Mouse (Mus musculus): ENCODE results near the gene Rhbdd1.

The Rhbdd1 gene

GRCm38 (mm10) chr1:82291930-82292712 lies 24.1 kb upstream of the Rhbdd1 start:
- no peak for DNase-seq

- DNase-seq, result peak; percentile 65
These were observed 23.5 kb upstream of the Rhbdd1 start for GRCm38 (mm10) chr1:82292771-82293170.

GRCm38 (mm10) chr1:82294102-82294501 lies 22.1 kb upstream of the Rhbdd1 start:
- peak; percentile 64 for DNase-seq

- DNase-seq, result no peak
These were observed 17.7 kb upstream of the Rhbdd1 start for GRCm38 (mm10) chr1:82298586-82298985.

GRCm38 (mm10) chr1:82304483-82304882 lies 11.8 kb upstream of the Rhbdd1 start:
- no peak for DNase-seq

GRCm38 (mm10) chr1:82316746-82317126 lies 484 bp downstream of the Rhbdd1 start:
- peak; percentile 55 for DNase-seq

- DNase-seq, result peak; percentile 25
These were observed 4.2 kb downstream of the Rhbdd1 start for GRCm38 (mm10) chr1:82320456-82320855.

- no peak for DNase-seq
These were observed 4.6 kb downstream of the Rhbdd1 start for GRCm38 (mm10) chr1:82320864-82321263.

GRCm38 (mm10) chr1:82321441-82321840 lies 5.2 kb downstream of the Rhbdd1 start:
- DNase-seq, result no peak

- no peak for DNase-seq
These were observed 8.0 kb downstream of the Rhbdd1 start for GRCm38 (mm10) chr1:82324131-82324785.

- DNase-seq, result no peak
These were observed 9.9 kb downstream of the Rhbdd1 start for GRCm38 (mm10) chr1:82326120-82326519.

- DNase-seq, result no peak
These were observed 12.0 kb downstream of the Rhbdd1 start for GRCm38 (mm10) chr1:82328033-82328775.

- no peak for DNase-seq
These were observed 13.1 kb downstream of the Rhbdd1 start for GRCm38 (mm10) chr1:82329237-82329953.

- DNase-seq, result no peak
These were observed 13.6 kb downstream of the Rhbdd1 start for GRCm38 (mm10) chr1:82329954-82330247.

GRCm38 (mm10) chr1:82334506-82334905 lies 18.3 kb downstream of the Rhbdd1 start:
- no peak for DNase-seq

- no peak for DNase-seq
These were observed 36.8 kb downstream of the Rhbdd1 start for GRCm38 (mm10) chr1:82353089-82353488.

GRCm38 (mm10) chr1:82353755-82354154 lies 37.5 kb downstream of the Rhbdd1 start:
- DNase-seq, result no peak

GRCm38 (mm10) chr1:82358871-82359647 lies 42.8 kb downstream of the Rhbdd1 start:
- no peak for DNase-seq

GRCm38 (mm10) chr1:82359648-82360026 lies 43.4 kb downstream of the Rhbdd1 start:
- no peak for DNase-seq

GRCm38 (mm10) chr1:82361240-82361639 lies 45.0 kb downstream of the Rhbdd1 start:
- no peak for DNase-seq

GRCm38 (mm10) chr1:82362165-82362564 lies 45.9 kb downstream of the Rhbdd1 start:
- DNase-seq, result no peak

GRCm38 (mm10) chr1:82364047-82364446 lies 47.8 kb downstream of the Rhbdd1 start:
- no peak for DNase-seq

All from lung, postnatal 10 days (tissue).